ENCODE assay signal across 20 mouse cellular contexts in genomic region chr3:28229503-28229902, GRCm38 (mm10). TPM values are rescaled to one million over a fixed set of nuclear protein-coding genes. Genes with fewer than 3 reads are reported as not detected.
DNase-seq lines count a peak whose midpoint lies in the region; ATAC-seq lines count a peak whose summit lies in the region.
"Had no signal": no experiment of that assay in that cellular context is flagged by ENCODE, and none has a peak within 500 bp of the region (broad histone marks: within the 10 kb centered on the region; RNA-seq: fewer than 3 reads in every experiment).

No protein-coding gene starts in this region.

- WGBS in midbrain, embryonic 15.5 days: 87% methylated on average over 2 of the region's 2 CpGs
- 100% methylated on average over 2 of the region's 2 CpGs for WGBS in midbrain, embryonic 13.5 days

- no peak overlapping the region for H3K9ac ChIP-seq in midbrain, embryonic 15.5 days
- H3K9ac ChIP-seq in midbrain, embryonic 13.5 days (replicated peaks): no peak overlapping the region
- H3K9ac ChIP-seq: forebrain, embryonic 13.5 days; hindbrain, embryonic 13.5 days; liver, embryonic 15.5 days; neural tube, embryonic 13.5 days had no signal

- H3K27ac ChIP-seq in midbrain, embryonic 15.5 days: no peak overlapping the region
- H3K27ac ChIP-seq in midbrain, embryonic 13.5 days: no peak overlapping the region
- H3K27ac ChIP-seq: forebrain, embryonic 13.5 days; hindbrain, embryonic 13.5 days; left cerebral cortex, adult 2 months; liver, embryonic 15.5 days; midbrain, embryonic 10.5 days; neural tube, embryonic 13.5 days had no signal

- H3K4me3 ChIP-seq in midbrain, embryonic 15.5 days: no peak overlapping the region
- no peak overlapping the region for H3K4me3 ChIP-seq in midbrain, embryonic 13.5 days (replicated peaks)
- H3K4me3 ChIP-seq: forebrain, embryonic 13.5 days; hindbrain, embryonic 13.5 days; left cerebral cortex, adult 2 months; liver, embryonic 15.5 days; midbrain, embryonic 10.5 days; neural tube, embryonic 13.5 days had no signal

- H3K36me3 ChIP-seq in midbrain, embryonic 15.5 days (replicated peaks): no peaks in the 10 kb centered on the region
- no peaks in the 10 kb centered on the region for H3K36me3 ChIP-seq in midbrain, embryonic 13.5 days
- H3K36me3 ChIP-seq: hindbrain, embryonic 13.5 days; liver, embryonic 15.5 days; midbrain, embryonic 10.5 days; neural tube, embryonic 13.5 days had no signal

- peaks cover 1% of the 10 kb centered on the region for H3K4me1 ChIP-seq in midbrain, embryonic 15.5 days
- peaks cover 12% of the 10 kb centered on the region for H3K4me1 ChIP-seq in midbrain, embryonic 13.5 days (replicated peaks)
- H3K4me1 ChIP-seq: liver, embryonic 15.5 days had no signal

- H3K27me3 ChIP-seq in midbrain, embryonic 15.5 days (replicated peaks): no peaks in the 10 kb centered on the region
- H3K27me3 ChIP-seq in midbrain, embryonic 13.5 days: no peaks in the 10 kb centered on the region
- H3K27me3 ChIP-seq: CH12.LX; forebrain, embryonic 13.5 days; hindbrain, embryonic 13.5 days; liver, embryonic 15.5 days; neural tube, embryonic 13.5 days had no signal

- DNase-seq in CD4-positive, CD25-positive, alpha-beta regulatory T cell, adult 2 months (ENCODE audit: low read depth, low spot score): peak; percentile 14
- peak; percentile 26 for DNase-seq in ES-CJ7 (ENCODE audit: low read depth, low spot score)
- DNase-seq: cerebellum, postnatal 10 days; kidney, adult 2 months; kidney, postnatal 25 days; lung, postnatal 10 days; right cerebral cortex, postnatal 14 days; thymus, adult 18-20 months had no signal

- peak; percentile 77; the same call in 1 of the 2 replicates for ATAC-seq in common myeloid progenitor, adult 5-6 weeks (replicated peaks; ENCODE audit: low read depth, poor library complexity, severe bottlenecking)
- ATAC-seq in megakaryocyte-erythroid progenitor cell, adult 5-6 weeks (replicated peaks; ENCODE audit: low FRiP score, low TSS enrichment, poor library complexity, severe bottlenecking): peak; percentile 90
- no peak for ATAC-seq in granulocyte monocyte progenitor cell, adult 5-6 weeks (replicated peaks; ENCODE audit: poor library complexity, severe bottlenecking)
- no peak for ATAC-seq in midbrain, embryonic 15.5 days (replicated peaks)
- no peak for ATAC-seq in midbrain, embryonic 13.5 days
- ATAC-seq: forebrain, embryonic 13.5 days had no signal

- H3K4me2 ChIP-seq in midbrain, embryonic 15.5 days: no peak overlapping the region
- H3K4me2 ChIP-seq in midbrain, embryonic 13.5 days (replicated peaks): no peak overlapping the region
- H3K4me2 ChIP-seq: forebrain, embryonic 13.5 days; hindbrain, embryonic 13.5 days; liver, embryonic 15.5 days; neural tube, embryonic 13.5 days had no signal

- no peaks in the 10 kb centered on the region for H3K9me3 ChIP-seq in midbrain, embryonic 15.5 days
- no peaks in the 10 kb centered on the region for H3K9me3 ChIP-seq in midbrain, embryonic 13.5 days
- H3K9me3 ChIP-seq: forebrain, embryonic 13.5 days; hindbrain, embryonic 13.5 days; liver, embryonic 15.5 days; midbrain, embryonic 10.5 days; neural tube, embryonic 13.5 days had no signal

RNA-seq across cellular contexts. Expression of gene Tnik, which starts 33.5 kb away (rescaled TPM):
- 31.4 and 36.4 TPM in 2 replicates for total RNA-seq in common myeloid progenitor, adult 5-6 weeks (2017)
- 31.8 and 32.8 TPM in 2 replicates for total RNA-seq in megakaryocyte-erythroid progenitor cell, adult 5-6 weeks (2014; fragmentation: Nextera tagmentation)
- total RNA-seq in megakaryocyte-erythroid progenitor cell, adult 5-6 weeks (2017): 28.7 and 49.5 TPM in 2 replicates
- 3.4 and 3.5 TPM in 2 replicates for total RNA-seq in granulocyte monocyte progenitor cell, adult 5-6 weeks (2014; fragmentation: Nextera tagmentation)
- 4.4 and 6.5 TPM in 2 replicates for total RNA-seq in granulocyte monocyte progenitor cell, adult 5-6 weeks (2017)
- polyA plus RNA-seq in midbrain, embryonic 15.5 days (2015; fragmentation: Nextera tagmentation; extraction: Ambion mirVana): 74.3 and 88.8 TPM in 2 replicates
- 70.2 and 71.2 TPM in 2 replicates for polyA plus RNA-seq in midbrain, embryonic 13.5 days (2015; fragmentation: Nextera tagmentation; extraction: Ambion mirVana)

Comparison
In these comparisons a context has a peak if more than half of its experiments do, and no peak if none do; other contexts are left out.
1. ATAC-seq: peak in common myeloid progenitor, adult 5-6 weeks (single experiment) and megakaryocyte-erythroid progenitor cell, adult 5-6 weeks (single experiment); none in granulocyte monocyte progenitor cell, adult 5-6 weeks (single experiment), midbrain, embryonic 15.5 days (single experiment) and midbrain, embryonic 13.5 days (single experiment).